Comparison of ENCODE assay signal across 27 mouse cellular contexts in the genomic region with DNA sequence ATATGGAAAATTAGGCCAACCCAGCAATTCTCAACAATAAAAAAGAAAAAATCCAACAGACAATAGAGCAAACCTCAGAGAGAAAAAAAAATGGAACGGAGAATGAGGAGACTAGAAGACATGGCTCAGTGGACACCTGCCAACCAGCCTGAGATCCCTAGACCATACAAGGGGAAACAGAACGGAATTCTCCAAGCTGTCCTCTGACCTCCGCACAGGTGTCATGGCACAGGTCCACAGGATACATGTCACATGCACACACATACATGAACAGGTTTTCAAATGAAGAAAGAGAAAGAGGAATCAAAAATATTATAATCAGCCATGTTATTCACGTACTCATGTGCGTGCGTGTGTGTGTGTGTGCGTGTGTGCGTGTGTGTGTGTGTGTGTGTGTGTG. TPM values are rescaled to one million over a fixed set of nuclear protein-coding genes. Genes with fewer than 3 reads are reported as not detected.
"Had no signal": no experiment of that assay in that cellular context is flagged by ENCODE, and none has a peak within 500 bp of the region (broad histone marks: within the 10 kb centered on the region; RNA-seq: fewer than 3 reads in every experiment).

No protein-coding gene starts in this region.

- ATAC-seq: forebrain, embryonic 13.5 days; forebrain, embryonic 14.5 days; forebrain, embryonic 15.5 days; forebrain, embryonic 16.5 days; forebrain, postnatal 0 days had no signal

- H3K27me3 ChIP-seq: embryonic facial prominence, embryonic 12.5 days; embryonic facial prominence, embryonic 13.5 days; embryonic facial prominence, embryonic 15.5 days; forebrain, embryonic 12.5 days; forebrain, embryonic 13.5 days; forebrain, embryonic 15.5 days had no signal

- H3K4me1 ChIP-seq: embryonic facial prominence, embryonic 12.5 days; forebrain, embryonic 12.5 days; forebrain, embryonic 13.5 days; forebrain, embryonic 15.5 days had no signal

- DNase-seq: cerebellum, adult 2 months; cerebellum, adult 8-10 months; cerebellum, adult 9-10 months; cerebellum, adult 9-11 months; cerebellum, postnatal 10 days; cerebellum, postnatal 14 days; cerebellum, postnatal 25 days; cerebellum, postnatal 36 days; embryo, embryonic 11 days; forebrain, postnatal 0 days; gastrocnemius, adult 2 months; gastrocnemius, postnatal 10 days; gastrocnemius, postnatal 14 days; gastrocnemius, postnatal 25 days; gastrocnemius, postnatal 36 days; heart, adult 18-20 months had no signal

- H3K27ac ChIP-seq: embryonic facial prominence, embryonic 10.5 days; embryonic facial prominence, embryonic 12.5 days; embryonic facial prominence, embryonic 13.5 days; embryonic facial prominence, embryonic 15.5 days; forebrain, embryonic 10.5 days; forebrain, embryonic 12.5 days; forebrain, embryonic 13.5 days; forebrain, embryonic 15.5 days; gastrocnemius, adult 2 months had no signal

- H3K4me3 ChIP-seq: embryonic facial prominence, embryonic 10.5 days; embryonic facial prominence, embryonic 12.5 days; embryonic facial prominence, embryonic 13.5 days; embryonic facial prominence, embryonic 15.5 days; erythroblast, embryonic 14.5 days; forebrain, embryonic 10.5 days; forebrain, embryonic 12.5 days; forebrain, embryonic 13.5 days; forebrain, embryonic 15.5 days; gastrocnemius, adult 2 months had no signal

- H3K9me3 ChIP-seq: embryonic facial prominence, embryonic 12.5 days; embryonic facial prominence, embryonic 13.5 days; embryonic facial prominence, embryonic 15.5 days; forebrain, embryonic 12.5 days; forebrain, embryonic 13.5 days; forebrain, embryonic 15.5 days had no signal

- H3K36me3 ChIP-seq: embryonic facial prominence, embryonic 10.5 days; embryonic facial prominence, embryonic 12.5 days; embryonic facial prominence, embryonic 13.5 days; embryonic facial prominence, embryonic 15.5 days; forebrain, embryonic 10.5 days; forebrain, embryonic 12.5 days; forebrain, embryonic 15.5 days had no signal

- H3K9ac ChIP-seq: embryonic facial prominence, embryonic 12.5 days; embryonic facial prominence, embryonic 13.5 days; embryonic facial prominence, embryonic 15.5 days; forebrain, embryonic 12.5 days; forebrain, embryonic 13.5 days; forebrain, embryonic 15.5 days; forebrain, postnatal 0 days had no signal

- H3K4me2 ChIP-seq: embryonic facial prominence, embryonic 12.5 days; embryonic facial prominence, embryonic 13.5 days; embryonic facial prominence, embryonic 15.5 days; forebrain, embryonic 12.5 days; forebrain, embryonic 13.5 days; forebrain, embryonic 15.5 days had no signal

RNA-seq across cellular contexts. Expression of a gene that starts 38.5 kb away (rescaled TPM):
- polyA plus RNA-seq: erythroblast, embryonic 14.5 days had no signal
